Mouse (Mus musculus): ENCODE measurements around the gene Socs7. TPM values are rescaled to one million over a fixed set of nuclear protein-coding genes. Genes with fewer than 3 reads are reported as not detected.
A peak's percentile ranks its signal among the peaks of the same experiment; 100 is the strongest.

The Socs7 gene
- total RNA-seq, 2 experiments from 2014 or later: 19.9 to 20.2 TPM

DNA sequence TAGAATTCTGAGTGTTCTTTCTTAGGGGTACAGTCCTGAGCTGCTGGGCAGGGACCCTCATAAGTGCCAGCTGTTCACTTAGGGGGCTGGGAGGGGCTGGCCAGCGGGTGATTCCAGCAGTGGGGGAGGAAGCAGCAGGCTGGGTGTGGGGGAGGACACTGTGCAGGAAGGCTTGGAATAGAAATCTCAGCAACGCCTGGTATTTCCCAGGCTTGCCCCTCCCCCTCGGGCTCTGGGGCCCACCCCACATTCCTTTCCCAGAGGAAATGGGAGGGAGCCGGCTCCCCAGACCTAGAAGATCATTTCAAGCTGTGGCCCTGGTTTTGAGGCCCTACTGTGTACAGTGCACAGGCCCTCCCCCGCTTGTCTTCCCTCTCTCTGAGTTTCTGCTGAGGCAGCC, 75.4 kb downstream of the Socs7 start:
- intact Hi-C loops (cut with DNase I): no loop called here
- DNase-seq: peak; percentile 91 to 92

DNA sequence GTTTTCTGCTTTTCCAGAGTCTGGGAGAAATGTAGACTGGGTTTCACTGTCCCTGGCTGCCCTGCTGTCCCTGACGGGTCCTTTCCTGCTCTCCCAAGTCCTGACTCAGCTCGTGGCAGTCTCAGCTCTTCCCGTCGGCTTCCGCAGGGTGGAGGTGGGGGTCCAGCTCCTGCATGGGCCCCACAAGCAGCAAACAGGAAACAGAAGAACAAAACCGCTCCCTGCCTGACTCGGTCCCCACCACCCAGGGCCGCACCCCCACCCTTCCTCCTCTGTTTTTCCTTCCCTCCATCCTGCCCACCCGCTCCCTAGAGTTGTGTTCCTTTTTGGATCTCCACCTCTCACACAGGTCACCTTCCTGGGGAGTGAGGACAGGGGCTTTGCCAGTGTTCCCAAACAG, 76.5 kb downstream of the Socs7 start:
- intact Hi-C loops (cut with DNase I): no loop called here
- DNase-seq: peak; percentile 64 to 66

DNA sequence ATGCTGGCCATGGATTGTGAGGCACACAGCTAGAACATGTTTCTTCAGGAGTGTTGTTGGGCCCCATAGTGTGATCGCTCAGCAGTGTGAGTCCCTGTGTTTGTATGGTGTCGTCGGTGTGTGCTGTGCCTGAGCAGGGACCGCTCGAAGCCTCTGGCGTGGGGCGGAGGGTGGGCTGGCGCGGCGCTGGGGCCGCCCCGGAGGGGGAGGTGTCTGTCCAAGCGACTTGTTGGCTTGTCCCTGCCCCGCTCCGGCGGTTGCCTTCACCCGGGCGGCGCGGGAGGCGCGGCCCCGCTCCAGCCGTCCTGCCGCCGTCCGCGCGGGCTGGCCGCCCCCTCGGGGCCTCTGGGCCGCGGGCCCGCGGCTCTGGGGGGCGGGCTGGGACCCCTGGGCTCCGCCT, 77.6 kb downstream of the Socs7 start:
- peak; percentile 87 to 89 for DNase-seq
- intact Hi-C loops (cut with DNase I): loop anchor here (5.0 kb wide), 1 partner anchor 33 kb away; no protein-coding TSS in a partner anchor

DNA sequence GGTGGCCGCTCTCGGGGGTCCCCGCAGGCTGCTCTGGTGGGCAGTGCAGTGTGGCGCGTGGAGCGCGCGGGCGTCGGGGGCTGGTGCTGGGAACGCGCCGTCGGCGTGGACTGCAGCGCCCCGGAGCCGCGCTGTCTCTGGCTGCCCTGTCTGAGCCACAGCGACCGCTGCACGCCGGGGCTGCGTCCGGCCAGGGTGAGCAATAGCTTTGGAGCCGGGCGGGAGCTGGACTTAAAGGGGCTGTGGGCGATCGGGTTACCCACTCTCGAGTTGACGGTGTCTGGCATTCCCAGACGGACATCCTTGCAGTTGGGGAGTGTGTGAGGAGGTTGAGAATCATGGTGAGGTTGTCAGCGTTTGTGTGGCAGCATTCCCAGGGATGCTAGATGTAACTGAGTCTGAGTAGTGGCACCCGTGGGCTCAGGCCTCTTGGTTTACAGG, 78.1 kb downstream of the Socs7 start:
- DNase-seq: peak; percentile 64 to 67
- intact Hi-C loops (cut with DNase I): loop anchor here (5.0 kb wide), 1 partner anchor 33 kb away; no protein-coding TSS in a partner anchor

DNA sequence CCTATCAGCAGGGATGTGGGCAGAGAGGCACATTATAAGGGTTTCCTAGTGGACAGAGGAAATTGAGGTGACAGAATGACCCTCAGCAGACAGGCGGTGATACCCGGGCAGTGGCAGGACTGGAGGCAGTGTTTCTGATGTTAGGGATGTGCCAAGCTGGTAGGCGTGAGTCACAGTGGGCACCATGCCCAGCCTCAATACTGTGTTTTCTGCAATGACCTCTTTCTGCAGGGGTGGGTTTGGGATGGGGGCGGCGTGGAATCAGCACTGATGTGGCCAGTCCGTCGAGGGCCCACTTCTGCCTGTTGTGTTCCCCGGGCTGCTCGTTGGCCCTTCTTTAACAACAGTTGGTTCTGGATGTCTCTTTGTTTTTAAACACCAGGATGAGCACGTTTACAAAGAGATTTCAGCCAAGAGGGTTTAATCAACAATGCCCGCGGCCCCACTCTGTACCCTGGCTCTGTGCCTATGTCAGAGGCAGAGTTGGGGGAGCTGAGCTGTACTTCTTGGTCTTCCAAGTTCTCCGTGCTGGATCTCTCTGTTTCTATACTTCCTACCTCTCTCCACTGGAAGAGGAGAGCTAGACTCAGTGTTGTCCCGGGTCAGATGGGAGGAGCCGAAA, 78.8 kb downstream of the Socs7 start:
- intact Hi-C loops (cut with DNase I): loop anchor here (5.0 kb wide), 1 partner anchor 34 kb away; no protein-coding TSS in a partner anchor
- peak; percentile 53 to 69 for DNase-seq

DNA sequence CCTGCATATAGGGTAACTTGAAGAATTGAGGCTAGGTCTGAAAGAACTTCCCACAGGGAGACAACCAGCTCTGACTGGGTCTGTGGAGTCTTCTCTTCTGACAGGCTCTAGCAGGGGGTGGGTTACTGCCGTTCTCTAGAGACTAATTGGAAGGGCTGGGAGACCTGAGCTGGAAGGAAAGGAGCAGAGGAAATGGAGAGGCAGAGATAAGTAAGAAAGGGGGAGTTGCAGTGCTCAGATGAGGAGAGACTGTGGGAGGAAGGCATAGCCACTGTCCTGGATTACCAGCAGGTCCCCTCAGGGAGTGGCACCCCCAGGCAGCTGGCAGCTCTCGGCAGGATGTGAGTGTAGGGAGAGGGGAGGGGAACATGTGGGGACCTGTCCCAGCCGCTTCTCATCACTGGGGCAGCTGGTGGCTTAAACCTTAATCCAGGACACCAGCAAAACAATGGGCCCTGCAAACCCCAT, 79.3 kb downstream of the Socs7 start:
- intact Hi-C loops (cut with DNase I): loop anchor here (5.0 kb wide), 1 partner anchor 34 kb away; no protein-coding TSS in a partner anchor
- peak; percentile 35 to 49 for DNase-seq

DNA sequence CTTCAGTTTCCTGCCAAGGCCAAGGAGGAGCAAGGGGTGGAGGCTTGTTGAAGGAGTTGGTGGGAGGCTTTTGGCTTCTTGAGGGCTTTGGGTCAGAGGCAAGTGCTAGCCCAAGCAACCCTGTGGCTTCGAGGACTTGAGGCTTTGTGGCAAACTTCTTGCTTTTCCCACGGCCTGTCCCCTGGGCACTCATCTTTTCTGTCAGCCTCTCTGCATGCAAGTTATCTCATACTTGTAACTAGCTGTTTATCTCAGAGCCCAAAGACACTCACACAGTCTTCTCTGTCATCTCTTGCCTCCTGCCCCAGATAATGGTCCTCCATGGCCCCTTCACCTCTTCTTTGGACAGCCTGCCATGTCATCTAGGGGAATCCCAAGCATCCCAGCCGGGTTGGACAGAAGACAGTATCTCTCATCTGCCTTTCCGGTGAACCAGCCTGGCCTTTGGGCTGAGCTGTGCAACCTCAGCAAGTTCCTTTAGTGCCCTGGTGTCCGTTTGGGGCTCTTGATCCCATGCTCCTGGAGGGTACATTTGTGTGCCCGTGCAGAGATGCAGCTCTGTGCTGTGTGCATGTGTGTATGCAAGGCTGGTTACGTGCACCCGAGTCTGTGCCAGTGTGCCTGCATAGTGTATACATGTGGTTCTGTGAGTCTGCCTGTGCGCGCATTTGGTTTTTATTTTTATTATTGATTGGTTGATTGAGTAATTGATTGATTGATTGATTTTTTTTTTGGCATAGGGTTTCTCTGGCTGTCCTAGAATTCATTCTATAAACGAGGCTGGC, 80.7 kb downstream of the Socs7 start:
- no peak for DNase-seq
- intact Hi-C loops (cut with DNase I): loop anchor here (5.0 kb wide), 1 partner anchor 36 kb away; no protein-coding TSS in a partner anchor

DNA sequence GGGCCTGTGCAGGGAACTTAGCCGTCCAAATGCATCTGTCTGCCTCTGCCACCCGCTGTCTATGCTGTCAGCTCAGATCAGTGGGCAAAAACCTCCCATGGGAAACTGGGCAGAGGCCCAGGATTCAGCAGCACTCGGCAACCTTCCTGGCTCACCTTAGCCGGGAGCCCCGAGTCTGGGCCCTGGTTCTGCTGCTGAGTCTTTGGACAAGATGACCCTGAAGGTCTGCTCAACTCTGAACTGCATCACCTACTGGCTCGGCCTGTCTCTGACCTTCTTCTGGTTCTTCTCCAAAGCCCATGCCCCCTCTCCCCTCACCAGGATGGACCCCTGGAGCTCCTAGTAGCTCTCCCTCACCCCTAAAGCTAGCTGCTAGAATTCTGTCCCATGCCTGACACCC, 83.2 kb downstream of the Socs7 start:
- intact Hi-C loops (cut with DNase I): no loop called here
- DNase-seq: no peak

DNA sequence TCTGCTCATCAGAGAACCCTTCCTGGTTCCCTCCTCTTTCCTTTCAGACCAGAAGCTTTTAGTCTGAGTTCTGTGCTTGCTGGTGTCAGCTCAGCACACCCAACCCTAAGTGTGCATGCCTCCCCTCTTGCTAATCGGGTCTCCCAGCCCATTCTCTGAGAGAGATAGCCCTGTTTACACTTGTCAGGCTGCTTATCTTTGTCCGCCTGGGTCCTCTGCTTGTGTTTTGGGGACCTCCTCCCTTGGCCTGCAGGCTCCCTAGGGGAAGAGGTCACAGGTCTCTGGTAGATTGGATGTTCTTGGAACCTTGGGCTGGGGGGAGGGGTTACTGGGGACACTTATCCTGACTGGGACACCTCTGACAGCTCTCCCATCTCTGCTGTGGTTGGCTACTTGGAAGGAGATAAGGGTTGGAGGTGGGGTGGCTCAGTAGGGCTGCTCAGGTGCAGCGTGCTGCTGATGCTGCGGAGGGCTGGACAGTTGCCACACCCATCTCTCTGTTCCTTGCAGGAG, 83.7 kb downstream of the Socs7 start:
- intact Hi-C loops (cut with DNase I): no loop called here
- DNase-seq: no peak

DNA sequence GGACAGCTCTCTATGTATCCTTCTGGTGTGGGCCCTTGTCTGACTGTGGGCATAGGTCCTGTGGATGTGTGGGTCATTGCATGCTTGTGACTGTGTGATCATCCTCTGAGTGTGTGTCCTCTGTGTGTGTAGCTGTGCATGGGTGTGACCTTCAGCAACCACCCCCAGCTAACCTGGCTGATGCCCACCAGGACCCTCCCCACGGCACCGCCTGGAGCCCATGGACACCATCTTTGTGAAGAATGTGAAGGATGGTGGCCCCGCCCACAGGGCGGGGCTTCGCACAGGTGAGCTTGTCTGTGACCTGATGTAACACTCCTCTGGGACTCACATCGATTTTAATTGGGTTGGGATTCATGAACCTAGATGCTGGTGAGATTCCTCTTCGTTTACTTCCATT, 85.6 kb downstream of the Socs7 start:
- no peak for DNase-seq
- intact Hi-C loops (cut with DNase I): no loop called here

Other genes with a start within 250 kb of the Socs7 start
- gene Tbx21, start 247.2 kb upstream of the Socs7 start, total RNA-seq (2021): not detected
- 10 to 100 TPM; 15.9 to 17.3 TPM for gene Tbkbp1, start 211.1 kb upstream of the Socs7 start, total RNA-seq (2021)
- 100 to 1,000 TPM; 107 to 121 TPM for gene Kpnb1, start 174.7 kb upstream of the Socs7 start, total RNA-seq (2021)
- 10 to 100 TPM; 64.2 to 71.8 TPM for gene Npepps, start 81.9 kb upstream of the Socs7 start, total RNA-seq (2021)
- 10 to 100 TPM; 44.1 to 51.8 TPM for gene Mrpl45, start 46.8 kb upstream of the Socs7 start, total RNA-seq (2021)
- under 1 TPM; 0.02 to 0.05 TPM for gene Gpr179, start 10.5 kb upstream of the Socs7 start, total RNA-seq (2021)
- 10 to 100 TPM; 34.4 to 34.7 TPM for gene Arhgap23, start 53.0 kb downstream of the Socs7 start, total RNA-seq (2021)
- not detected for gene 4933428G20Rik, start 137.8 kb downstream of the Socs7 start, total RNA-seq (2021)
- gene Srcin1, start 213.6 kb downstream of the Socs7 start, total RNA-seq (2021): under 1 TPM; 0.19 to 0.20 TPM

Measured in heart, postnatal 10 days (tissue).